Mouse (Mus musculus): ENCODE data around the gene Jhy. TPM values are rescaled to one million over a fixed set of nuclear protein-coding genes. Genes with fewer than 3 reads are reported as not detected.

Gene Jhy
- total RNA-seq, 2 experiments from 2014 or later, result 0.23 to 0.65 TPM

DNA sequence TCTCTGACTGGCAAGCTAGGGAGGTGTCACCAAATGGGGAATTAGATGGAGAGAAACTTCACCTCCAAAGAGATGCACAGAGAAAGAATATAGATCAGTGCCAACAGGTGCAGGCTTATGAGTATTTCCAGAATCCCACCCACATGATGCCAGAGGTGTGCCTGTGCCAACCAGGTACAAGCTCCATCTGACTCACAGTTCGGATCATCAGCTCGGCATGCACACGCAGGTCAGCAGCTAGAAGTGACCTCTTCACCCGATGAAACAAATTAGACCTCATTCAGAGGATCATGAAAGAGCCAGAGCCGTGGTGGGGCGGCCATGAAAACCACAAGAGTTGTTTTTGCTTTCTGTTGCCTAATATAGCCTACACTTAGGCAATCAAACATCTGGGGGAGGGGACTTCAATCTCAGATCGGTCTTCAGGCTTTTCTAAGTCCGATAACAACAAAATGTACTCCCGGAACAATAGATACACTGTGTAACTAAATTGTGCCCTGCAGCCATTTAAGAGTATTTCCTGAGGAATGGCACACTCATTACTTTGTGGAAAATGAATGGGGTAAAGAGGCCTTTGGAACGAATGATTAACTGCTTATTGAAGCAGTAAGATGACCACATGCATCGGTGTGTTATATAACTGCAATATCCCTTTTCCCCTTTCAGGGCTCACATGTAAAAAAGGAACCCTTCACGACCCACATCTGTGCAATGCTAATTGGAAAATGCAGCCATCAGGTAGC lies 45.9 kb downstream of the Jhy start:
- no peak for DNase-seq

DNA sequence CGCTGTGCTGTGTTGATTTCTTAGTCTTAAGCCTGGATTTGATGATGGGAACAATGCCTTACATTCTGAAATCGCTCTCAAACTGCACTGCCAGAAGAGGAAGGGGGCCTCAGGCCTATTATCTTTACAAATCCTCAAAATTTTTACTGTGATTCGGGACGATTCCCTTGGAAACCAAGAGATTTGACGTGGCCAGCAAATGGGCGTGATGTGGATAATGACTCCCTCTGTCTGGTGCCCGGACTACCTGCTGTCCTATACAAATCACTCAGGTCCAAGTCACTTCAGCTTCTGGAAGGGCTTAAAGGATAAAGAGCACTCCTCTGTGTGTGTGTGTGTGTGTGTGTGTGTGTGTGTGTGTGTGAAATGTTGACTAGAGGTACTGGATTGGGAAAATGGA lies 55.0 kb downstream of the Jhy start:
- no peak for DNase-seq

DNA sequence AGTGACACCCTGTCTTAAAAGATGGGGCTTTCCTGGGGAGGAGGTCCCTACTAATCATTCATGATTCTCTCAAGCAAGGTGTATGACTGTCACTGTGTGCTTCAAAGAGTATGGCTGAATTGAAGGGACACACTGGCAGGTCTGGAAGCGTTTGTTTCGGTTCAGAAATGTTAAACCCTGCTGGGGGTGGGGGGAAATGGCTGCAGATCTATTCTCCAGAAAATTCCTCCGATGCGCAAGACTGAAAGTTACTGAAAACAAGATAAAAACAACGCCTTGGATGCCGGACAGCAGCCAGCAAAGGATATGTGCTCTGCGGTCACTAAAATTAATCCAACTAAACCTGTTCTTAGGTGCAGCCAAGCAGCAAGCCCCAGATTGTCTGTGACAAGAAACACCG lies 55.5 kb downstream of the Jhy start:
- DNase-seq, result no peak

DNA sequence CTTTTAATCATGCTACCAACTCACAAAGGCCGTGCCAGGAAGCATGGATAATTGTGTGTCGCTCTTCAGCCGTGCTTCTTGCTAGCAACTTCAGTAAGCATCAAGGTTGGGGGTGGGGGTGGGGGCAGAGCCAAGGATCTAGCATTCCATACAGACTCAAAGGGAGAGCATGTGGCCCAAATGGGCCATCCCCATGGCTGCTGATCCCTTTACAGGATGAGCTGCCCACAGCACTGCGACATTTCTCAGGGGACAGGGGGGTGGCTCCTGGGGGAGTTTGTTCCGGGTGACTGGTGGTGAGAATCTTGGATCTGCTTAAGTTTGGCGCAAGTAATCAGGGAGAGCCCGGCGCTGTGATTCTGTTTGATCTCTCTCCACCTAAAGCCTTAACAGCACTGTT lies 56.5 kb downstream of the Jhy start:
- DNase-seq, result no peak

DNA sequence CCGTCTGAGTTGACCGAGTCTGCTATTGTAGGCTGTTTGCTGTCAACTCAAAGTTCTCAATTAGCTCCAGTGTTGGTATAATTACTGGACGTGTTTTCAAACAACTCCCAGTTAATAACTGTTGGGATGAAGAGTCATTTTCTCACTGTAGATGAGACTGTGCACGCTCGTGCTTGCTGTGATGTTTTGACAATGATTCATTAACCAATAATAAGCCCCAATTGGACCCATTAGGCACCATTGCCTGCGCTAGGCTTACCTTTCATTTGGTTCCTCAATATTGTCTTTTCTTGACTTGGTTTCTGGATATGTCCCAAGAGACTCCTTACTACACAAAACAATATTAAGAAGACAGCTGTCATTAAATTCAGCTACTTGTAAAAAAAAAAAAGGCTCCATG lies 71.5 kb downstream of the Jhy start:
- no peak for DNase-seq

DNA sequence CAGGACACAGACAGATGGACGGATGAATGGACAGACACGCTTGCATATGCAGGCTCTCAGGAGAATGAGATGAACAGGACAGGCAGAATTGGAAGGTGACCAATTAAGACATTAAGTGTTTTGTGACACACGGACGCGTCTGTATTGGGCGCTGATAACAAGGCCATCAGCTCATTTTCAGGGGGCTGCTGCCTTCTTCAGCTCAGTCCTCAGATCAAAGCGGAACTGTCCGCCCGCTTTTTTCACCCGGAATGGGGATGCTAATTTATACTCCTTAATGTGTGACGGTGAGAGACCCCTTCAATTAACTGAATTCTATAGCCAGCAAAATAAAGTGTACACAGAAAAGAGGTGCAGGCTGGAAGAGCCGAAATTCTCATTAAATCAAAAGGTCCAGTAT lies 74.5 kb downstream of the Jhy start:
- no peak for DNase-seq

DNA sequence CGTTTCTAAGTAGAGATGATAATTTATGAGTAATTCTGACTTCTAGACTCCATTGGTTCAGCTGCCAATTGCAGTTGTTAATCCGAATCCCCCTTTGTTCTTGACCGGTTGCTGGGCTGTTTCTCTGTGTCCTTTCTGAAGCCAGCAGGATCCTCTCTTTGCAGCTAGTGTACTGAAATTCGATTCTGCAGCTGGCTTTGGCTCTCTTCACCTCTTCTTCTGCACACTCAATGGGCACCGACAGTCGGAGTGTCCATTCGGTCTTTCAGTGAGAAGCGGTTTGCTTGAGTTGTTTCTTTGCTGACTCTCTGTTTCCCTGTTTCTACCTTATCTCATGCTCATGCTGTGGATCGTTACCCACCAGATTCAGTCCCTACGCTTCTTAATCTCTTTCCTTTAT lies 78.2 kb downstream of the Jhy start:
- no peak for DNase-seq

DNA sequence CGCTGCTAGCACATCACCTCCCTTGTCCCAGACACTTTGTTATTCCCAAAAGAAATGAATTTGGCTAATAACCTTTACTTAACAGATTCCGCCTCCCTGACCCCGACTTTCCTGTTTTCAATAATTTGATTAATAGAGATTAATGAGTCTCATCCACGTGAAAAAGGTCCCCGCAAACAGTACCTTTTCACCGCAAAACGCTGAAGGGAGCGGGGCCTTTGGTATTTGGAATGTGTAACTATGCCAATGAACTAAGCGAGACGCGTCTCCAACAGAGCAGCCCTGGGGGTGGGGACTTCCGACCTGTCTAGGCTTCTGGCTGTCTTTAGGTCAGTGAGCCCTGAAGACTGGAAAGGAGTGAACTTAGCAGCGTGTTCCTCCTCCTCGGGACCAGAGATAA lies 84.9 kb downstream of the Jhy start:
- no peak for DNase-seq

DNA sequence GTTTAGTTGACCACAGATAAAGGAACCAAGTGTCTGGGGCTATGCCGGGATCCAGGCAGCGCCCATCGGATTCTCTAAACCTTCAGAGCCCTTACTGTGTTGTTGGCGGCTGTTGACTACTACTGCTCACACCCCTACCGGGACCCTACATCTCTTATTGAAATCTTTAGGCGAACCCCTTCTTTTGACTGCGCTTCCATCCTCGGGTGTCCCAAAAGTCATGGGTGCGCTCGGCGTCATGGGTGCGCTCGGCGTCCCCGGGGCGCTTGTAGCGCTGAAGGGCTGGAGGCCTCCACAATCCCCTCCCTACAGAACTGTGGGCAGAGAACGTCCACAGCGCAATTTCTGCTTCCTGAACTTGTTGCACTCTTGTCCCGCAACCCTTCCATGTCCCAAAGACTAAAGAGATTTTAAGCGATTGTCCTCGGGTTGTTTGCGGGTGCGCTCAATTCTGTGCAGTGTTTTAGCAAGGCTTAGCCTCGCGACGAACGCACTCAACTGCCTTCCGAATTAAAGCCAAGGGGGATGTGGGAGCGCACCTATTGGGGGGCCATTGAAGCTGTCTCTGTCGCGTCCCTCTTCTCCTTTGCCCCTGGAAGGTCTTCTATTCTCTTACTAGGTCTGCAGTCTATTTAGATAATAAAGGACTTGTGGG lies 85.5 kb downstream of the Jhy start:
- DNase-seq, result no peak

DNA sequence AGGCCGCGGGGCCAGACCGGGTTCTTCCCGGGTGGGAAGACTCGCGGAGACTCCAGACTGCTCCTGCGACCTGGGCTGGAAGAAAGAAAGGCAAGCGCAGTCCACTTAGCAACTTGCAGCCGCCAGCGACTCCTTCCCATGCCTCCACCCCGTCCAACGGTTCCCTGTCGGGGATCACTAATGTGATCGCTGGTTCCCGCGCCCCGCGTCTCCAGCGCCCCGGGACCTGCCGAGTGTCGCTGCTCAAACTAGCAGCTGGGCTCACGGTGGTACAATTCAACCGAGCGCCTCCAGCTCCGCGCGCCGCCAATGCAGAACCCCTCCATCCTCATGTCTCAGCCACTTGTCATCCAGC lies 86.1 kb downstream of the Jhy start:
- no peak for DNase-seq

DNA sequence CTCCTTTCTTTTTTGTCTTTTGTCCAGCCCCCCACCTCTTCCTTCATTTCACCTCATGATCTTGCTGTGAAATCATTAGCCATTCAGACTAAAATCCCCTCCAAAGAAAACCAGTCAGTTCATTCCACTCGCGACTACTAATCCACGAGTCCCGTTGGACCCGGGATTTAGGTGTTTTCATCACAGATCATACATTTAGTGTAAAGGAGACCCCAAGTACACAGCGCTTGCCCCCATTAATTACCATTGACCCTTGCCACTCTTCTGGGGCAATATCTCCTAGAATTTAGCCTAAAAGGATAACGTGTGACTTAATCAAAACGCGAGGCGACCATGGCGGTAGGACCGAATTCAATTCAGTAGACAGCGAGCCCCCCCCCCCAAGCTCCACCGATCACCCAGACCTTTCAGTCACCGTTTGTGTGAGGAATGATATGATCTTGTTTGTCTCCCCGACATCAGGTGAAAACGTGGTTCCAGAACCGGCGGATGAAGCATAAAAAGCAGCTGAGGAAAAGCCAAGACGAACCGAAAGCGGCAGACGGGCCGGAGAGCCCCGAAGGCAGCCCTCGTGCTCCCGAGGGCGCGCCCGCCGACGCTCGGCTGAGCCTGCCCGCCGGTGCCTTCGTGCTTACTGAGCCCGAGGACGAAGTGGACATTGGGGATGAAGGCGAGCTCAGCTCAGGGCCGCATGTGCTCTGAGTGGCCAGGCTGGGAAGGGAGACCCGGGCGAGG lies 86.6 kb downstream of the Jhy start:
- DNase-seq, result no peak

DNA sequence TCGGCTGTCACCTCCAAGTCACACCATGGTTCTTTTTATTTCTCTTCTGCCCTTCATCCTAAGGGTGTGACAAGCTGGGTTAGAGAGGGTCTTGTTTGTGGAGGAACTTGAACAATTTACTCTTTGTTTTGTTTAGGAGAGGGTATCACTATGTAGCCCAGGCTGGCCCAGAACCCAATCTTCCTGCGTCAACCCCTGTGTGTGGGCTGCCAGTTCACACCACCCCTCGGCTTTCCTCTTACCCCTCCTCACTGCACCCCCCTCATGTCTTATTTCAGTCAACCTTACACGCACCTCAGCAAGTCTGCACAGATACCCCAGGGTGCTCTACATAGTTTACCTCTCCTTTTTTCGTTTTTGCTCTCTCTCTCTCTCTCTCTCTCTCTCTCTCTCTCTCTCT lies 87.2 kb downstream of the Jhy start:
- DNase-seq, result no peak

DNA sequence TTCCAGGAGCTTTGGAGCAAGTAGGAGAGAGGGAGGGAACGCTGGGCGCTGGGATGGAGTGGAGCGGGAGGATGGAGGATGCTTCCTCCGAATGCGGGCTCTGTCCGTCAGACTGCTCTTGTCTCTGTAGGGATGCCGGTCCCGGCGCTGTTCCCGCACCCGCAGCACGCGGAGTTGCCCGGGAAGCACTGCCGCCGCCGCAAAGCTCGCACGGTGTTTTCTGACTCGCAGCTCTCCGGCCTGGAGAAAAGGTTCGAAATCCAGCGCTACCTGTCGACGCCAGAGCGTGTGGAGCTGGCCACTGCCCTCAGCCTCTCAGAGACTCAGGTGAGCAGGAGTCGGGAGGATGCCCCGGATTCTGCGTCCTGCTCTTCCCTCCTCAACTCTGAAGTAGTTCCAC lies 87.8 kb downstream of the Jhy start:
- no peak for DNase-seq

DNA sequence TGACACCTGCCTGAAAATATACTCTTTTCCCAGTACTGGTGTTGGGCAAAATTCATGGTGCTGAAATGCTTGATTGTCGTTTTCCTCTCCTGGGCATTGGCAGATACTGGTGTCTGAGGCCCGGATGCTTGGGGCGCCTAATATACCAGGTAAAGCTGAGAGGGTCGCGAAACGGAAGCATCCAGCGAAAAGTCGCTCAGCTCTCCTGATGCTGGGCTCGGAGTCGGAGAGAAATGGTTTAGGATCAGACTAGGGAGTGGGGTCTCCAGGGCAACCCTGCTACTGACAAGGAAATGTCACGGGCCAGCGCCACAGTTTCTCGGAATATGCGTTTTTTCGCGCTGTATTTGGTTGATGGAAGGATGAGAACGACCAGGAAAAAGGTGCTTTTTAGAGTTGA lies 88.5 kb downstream of the Jhy start:
- no peak for DNase-seq

DNA sequence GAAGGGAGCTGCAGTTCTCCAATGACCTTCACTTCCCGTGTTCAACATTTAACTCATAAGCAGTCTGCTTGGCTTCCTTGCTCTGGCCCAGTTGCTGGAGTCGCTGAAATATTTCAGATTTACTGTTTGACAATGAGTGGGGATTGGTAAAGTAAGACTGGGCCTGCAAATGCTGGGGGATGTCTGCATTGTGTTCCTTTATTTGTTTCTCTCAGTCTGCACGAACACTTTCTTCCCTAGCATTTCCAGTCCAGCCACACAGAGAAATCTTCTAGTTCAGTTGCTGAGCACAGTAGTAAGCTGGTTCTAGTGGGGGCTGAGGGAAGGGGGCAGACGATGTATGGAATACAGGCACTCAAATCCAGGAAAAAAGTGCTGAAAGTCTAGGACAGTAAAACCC lies 89.0 kb downstream of the Jhy start:
- no peak for DNase-seq

DNA sequence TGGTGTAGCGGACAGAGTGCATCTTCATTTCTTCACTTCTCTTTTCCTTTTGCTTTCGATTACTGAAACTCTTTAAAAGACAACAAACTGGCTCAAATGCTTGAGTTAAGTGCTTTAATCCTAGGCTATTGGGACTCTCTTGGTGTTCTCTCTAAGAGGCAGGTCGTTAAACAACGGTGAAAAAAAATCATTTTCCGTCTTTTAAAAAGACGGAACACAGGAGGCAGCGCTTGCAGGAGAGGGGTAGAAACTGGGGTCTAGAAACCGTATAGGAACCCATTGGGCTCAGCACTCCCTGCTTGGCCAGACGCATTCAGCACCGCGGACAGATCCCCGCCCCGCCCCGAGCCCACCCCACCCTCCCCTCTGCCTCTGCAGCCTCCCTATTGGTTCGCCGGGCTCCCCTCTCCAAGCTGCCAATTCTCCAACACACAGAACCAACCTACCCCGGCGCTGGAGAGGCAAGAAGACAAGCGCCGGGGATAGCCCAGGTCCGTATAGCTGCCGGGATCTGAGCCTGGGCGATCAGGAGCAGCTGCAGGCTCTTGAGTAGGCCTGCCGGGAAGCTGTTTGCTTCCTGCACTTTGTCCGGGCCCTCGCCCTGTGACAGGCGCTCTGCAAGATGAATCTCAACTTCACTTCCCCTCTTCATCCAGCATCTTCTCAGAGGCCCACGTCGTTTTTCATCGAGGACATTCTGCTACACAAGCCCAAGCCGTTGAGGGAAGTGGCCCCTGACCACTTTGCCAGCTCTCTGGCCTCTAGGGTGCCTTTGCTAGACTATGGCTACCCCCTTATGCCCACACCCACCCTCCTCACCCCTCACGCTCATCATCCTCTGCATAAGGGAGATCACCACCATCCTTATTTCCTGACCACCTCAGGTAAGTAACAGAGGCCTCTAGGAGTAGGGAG lies 90.1 kb downstream of the Jhy start, which contains the start of gene Bsx:
Gene Bsx, plus strand, starts transcription at position 572 of the 915 bp plus-strand sequence.
- no peak for DNase-seq

DNA sequence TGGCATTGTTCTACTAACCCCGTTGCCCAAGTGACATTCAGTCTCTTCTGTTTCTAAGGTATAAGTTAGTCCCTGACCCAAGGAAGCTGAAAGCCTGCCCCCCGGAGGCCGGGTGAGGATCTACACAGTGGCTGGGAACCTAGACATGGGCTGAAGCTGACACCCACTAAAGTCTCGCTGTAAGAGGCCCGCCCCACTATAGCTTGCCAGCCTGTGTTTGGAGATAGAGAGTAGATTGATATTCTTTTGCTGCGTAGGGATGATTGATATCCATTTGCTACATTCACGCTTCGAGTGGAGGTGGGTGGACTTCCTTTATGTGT lies 91.8 kb downstream of the Jhy start:
- DNase-seq, result no peak

DNA sequence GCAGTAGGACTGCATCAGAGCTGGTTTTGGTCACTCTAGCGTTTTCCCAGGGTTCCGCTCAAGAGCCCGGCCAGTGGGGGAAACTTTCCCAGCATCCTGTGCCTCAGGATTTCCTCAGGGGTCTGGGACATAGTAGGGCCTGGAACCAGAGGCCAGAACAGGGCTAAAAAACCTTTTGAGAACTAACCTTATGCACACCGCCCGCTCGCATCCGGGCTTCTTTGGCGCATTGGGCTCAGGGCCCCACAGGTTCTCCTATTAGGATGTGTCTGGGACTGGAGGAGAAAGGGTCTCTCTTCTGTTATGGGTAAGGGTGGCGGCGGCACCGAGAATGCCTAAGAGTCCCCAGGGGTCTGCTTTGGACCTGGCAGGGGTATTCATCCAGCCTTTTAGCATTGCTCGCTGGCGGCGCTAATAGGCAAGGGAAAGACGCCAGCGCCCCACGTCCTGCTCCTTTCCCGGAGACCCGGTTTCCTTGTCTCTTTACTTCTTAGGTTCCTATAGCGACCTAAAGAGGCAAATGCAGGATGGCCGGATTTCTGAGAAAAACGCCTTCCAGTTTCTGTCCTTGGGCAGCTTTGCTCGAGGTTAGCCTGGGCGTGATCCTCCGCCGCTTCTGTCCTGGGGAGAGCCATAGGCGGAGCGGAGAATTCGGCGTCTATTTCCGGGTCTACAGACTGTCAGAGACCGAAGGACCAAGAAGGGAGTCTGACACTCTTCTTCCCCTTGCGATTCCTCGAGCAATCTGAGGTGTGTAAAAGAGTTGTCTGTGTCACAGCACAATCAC lies 92.4 kb downstream of the Jhy start:
- no peak for DNase-seq

DNA sequence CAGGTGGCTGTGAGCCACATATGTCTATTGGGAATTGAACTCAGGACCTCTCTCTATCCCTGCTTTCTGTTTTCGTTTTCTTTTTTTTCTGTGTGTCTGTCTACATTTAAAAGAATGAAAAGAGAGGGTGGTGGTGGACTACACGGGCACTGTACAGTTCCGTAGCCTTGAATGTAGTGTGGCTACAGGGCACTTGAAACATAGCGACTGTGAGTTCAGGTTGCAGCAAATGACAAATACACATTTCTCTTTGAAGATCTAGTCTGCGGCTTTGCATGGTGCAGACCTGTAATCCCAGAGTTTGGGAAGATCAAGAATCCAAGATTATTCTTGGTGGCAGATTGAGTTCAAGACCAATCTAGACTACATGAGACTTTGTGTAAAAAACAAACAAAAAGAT lies 93.6 kb downstream of the Jhy start:
- no peak for DNase-seq

DNA sequence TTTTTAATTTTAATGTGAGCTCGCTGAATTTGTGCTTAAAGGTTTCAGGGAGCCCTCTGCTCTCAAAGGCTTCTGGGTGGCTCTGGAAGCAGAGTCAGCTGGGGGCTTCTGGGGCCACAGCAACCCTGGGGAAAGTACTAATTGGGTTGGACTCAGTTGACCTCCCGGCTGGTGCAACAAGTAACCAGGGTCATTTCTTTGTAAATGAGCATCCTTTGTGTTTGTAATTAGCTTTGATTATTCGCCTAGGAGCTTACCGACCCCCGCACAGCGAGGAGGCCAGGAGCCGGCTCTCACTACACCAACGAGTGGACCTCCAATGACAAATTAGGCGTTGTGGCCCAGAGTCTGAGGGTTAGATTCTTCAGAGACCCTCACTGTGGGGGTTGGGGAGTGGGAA lies 104.7 kb downstream of the Jhy start:
- no peak for DNase-seq

DNA sequence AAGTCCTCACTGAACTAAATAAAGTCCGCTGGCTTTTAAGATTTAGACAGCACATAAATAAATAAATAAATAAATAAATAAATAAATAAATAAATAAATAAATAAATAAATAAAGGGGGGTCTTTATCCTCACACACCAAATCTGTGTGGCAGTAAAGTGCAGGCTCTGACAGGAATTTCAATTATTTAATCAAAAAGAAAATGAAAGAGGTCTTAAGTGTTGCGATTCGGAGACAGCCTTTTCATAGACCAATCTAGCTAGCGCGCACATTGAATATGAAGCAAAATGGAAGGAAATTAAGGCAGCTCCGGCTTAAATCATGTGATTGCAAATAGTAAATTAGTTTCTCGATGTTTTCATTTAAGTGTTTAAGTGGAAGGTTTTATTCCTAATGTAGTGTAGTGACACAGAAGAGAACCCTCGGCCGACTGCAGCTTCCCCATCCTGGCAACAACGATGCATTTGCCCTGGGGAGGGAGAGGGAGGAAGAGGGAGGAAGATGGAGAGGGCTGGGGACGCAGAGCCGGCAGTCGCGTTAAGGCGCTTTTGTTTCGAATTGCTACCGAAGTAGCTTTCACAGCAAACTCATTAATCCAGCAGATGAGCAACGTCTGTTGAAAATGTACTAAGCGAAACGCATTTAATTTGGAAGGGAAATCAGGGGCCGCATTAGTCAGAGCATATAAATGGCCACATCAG lies 105.3 kb downstream of the Jhy start:
- DNase-seq, result no peak

DNA sequence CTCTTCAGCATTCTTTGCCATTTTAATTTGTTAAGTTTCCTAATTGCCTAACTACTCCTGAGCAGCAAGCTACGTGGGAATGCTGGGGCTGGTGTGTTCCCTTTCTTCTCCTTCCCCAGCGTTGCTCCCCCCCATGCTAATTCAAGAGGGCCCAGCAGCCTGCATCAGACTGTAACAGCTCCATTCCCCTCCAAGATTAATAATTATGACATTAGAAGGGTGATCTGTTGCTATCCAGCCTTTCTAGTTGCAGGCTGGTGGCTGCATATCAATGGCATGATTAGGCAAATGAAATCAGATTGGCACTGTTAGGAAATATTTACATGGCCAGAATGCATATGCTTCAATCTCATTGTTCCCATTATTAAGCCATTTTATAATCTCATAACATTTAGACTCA lies 112.4 kb downstream of the Jhy start:
- DNase-seq, result no peak

Measured in layer of hippocampus, postnatal 36 days (tissue).